Mouse (Mus musculus): ENCODE results near the gene Abca5.
A peak's percentile ranks its signal among the peaks of the same experiment; 100 is the strongest.
"Not testable (repeated sequence)": the region's sequence is repeated elsewhere in the genome, so short reads cannot be mapped to it uniquely, and the experiment has no call there.

Abca5 gene

DNA sequence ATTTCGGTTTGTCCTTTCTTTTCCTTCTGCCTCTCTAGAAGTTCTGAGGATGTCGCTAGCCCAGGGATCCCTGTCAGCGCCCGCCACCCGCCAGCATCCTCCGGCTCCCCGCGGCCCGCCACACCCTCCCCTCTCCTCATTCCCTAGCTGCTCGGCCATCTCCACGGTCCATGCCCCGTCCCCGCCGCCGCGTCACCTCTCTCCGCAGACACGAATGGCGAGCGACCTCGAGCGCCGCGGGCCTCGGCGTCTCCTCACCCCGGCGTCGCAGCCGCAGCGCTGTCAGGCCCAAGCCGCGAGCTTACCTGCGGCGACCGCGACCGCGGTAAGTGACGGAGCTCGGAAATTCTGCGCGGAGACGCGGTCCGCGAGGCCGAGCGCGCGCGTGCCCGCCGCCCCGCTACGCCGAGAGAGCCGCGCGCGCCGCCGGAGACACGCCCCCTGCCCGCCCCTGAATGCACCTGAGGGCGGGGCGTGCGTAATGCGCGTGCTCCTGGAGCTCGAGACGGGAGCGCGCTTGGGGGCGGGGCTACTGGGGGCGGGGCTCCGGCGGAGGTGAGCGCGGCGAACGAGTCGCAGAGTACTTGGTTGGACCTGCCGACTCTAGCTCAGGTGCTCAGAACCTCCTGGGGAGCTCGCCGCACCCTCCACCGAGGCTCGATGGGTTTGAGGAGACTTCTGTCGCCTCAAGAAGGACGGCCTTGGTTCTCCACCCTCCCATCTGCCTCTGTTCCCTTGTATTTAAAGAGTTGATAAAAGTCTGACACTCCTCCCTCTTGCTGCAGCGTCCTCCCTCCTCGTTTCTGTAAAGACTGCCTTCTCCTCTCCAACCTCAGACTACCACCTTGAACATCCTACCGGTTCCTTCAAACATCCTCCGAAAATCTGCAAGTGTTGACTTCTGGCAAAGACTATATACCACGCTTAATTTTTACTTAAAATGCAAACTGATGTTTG is at the start of gene Abca5:
TSS of gene Abca5 (minus strand) at position 428 of the 957 bp plus-strand sequence.
- DNase-seq: peak; percentile 50 to 57

DNA sequence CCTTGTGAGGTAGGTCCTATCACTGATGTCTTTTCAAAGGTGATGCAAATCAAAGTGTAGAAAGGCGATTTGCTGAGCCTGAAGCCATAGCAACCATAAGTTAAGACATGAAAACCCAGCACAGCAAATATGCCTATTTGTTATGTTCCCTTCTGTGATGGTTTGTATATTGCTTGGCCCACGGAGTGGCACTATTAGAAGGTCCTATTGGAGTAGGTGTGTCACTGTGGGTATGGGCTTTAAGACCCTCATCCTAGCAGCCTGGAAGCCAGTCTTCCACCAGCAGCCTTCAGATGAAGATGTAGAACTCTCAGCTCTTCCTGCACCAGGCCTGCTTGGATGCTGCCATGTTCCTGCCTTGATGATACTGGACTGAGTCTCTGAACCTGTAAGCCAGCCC is 48.0 kb upstream of the Abca5 start:
- no peak for DNase-seq

DNA sequence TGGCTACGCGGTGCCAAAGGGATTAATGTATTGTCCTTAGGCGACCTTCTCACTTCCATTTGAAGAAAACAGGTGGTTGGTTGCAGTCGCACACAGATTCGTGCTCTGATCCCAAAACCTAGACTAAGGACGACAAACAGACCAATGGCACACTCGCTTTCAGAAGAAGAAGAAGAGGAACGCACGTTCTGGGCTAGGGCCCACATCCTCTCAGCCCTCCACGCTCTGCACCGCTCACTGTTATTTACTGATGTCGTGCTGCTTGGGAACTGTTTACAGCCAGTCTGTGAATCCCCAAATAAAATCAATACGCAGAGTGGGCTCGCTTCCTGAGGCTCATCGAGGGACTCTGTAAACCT is 42.8 kb upstream of the Abca5 start:
- no peak for DNase-seq

DNA sequence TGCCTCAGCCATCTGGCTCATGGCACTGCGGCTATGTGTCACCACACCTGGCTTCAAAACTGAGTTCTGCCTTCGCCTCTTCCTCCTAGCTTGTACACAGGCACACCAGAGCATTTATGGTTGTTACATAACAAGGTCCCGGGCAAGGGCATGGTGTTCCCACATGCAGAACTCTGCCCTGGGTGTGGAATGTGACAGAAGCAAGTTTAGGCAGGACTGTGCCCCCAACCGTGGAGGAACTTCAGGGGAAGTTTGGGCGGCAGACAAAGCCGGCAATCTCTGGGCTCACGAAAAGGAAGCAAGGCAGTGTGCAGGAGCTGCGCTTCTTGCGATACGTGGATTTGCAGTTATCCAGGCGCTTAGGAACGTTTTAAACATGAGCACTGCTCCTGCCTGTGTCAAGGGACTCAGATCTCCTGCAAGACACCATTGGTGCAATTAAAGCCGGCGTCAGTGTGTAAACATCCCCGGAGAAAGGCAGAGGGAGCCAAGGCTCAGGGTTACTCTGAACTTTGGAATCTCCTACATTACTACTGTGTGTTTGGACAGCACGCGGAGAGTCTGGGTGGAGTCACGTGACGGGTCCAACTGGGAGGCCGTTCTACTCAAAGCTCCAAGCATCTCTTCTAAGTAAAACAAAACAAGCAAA is 42.3 kb upstream of the Abca5 start:
- no peak for DNase-seq

DNA sequence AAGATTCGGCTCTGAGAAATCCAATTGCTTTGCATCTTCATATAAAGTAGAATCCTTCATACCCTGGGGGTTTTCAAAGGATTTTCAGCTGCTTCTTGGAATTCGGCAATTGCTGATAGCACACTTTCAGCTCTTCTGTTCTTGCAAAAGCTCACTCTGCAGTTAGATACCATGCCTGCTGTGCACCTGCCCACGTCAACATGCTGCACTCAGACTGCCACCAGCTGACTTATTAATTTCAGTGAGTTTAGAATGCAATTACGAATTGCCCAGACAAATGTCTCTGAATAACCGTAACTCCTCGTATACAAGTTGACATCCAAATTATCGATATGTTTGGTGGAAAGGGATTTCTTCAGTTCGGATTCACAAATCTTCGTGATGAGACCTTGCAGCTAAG is 36.5 kb upstream of the Abca5 start:
- no peak for DNase-seq

DNA sequence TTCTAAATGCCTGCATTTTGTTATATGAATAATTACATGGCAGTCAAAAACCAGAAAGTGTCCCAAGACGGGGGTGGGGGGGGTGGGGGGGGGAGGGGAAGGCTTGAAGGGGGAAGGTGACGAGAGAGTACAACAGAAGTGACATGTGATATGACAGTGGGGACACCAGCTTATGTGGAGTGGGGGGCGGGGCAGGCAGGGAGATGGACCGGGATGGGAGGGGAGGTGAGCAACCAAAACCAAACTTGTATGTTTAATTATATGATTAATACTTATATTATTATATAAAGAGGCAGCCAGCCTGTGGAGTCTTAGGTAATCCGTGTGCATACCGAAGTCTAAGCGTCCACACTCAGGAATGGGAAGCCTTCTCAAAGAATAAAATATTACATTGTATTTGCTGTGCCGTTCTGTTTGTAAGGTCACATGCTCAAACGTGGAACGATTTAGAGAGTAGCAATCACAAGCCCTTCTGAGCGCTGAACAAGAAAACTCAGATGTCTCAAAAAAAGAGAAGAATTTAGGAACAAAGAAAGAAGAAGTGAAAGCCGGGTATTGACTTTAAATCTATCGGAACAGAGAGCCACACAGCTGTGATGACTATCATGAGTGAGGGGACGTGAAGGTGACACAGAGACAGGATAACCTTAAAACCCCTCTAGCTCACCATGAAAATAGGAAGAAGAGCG is 34.9 kb upstream of the Abca5 start:
- DNase-seq: no peak

DNA sequence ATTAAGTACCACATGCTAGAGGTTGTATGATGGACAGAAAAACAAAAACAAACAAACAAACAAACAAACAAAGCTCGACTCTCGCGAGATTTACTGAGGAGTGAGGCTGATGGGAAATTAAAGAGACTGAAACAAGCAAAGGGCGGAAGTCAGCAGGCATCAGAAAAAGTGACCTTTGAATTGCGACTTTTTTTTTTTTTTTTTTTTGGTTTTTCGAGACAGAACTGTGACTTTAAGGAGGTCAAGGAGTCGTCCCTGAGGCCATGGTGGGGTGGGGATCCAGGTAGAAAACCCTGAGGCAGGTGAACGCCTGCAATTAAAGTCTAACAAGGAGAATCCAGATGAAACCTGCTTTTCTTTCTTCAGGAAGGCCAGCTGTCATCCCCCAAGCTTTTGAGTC is 34.3 kb upstream of the Abca5 start:
- DNase-seq: no peak

DNA sequence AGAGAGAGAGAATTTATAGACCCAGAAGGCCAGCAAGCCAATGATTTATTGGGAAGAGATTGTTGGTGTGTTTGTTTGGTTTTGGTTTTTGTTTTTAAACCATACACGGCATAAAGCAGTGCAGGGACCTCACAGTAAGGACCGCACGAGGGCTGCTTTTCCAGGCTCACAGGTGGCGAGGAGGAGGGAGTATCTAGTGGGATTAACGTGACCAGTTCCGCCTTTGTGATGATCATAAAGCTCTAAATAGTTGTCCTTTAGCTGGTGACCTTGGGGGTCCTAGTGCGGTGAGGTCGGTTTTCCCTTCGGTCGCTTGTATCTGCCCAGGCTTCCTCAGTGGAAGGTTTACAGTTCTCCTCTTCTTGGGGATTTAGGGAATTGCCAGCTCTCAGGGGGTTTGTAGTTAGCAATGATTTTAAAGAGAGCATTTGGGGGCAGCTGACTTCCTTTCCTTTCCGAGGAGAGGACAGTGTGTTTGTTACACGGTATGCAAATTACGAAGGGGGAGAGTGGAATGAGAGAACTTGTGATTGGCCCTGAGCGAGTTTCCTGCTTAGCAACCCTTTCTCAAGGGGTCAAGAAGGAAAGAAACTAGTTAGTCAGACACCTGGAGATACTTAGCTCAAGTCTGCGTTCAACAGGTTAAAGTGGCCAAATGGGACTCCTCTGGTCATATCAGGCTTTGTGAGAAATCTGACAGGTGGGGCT is 31.9 kb upstream of the Abca5 start:
- no peak for DNase-seq

DNA sequence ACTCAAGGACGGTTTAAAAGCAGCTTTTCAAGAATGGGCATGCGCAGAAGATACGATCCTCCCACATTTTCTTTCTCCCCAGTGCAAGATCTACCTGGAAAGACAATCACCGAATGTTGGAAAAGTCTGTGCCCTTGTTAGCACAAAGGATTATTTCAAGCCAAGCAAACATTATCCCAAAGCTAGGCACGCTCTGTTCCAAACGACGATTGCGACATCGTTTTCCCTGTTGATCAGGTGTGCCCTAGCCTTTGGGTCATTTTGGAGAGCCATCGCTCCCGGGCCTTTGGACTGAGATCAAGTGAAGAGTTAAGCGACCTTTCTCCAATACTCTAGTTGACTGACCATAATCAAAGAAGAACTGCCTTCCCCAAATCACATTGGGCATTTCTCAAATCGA is 30.1 kb upstream of the Abca5 start:
- DNase-seq: no peak

DNA sequence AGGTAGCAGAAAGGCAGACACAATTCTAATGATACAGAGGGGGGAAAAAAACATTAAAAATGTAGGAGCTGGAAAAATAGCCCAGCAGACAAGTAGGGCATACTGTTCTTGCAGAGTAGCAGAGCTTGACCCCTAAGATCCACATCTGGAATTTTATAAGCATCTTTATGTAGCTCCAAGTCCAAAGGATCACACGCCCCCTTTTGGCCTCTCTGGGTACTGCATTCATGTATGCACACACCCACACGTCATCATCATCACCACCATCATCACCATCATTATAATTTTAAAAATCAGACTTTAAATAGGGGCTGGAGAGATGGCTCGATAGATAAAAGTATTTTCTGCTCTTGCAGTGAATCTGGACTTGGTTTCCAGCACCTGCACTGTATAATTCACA is 29.4 kb upstream of the Abca5 start:
- DNase-seq: no peak

DNA sequence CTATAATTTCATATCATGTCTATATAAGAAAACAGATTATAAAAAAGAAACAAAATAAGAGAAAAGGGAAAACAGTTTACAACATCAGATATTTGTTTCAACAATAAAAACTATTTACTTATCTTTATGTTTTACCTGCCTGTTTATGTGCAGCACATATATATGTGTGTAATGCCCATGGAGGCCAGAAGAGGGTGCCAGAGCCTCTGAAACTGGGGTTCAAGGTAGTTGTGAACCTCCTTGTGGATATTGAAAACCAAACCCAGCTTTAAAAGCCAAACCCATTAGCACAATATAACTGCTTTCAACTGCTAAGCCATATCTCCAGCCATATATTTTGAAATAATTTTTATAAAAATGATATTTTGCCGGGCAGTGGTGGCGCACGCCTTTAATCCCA is 27.5 kb upstream of the Abca5 start:
- peak; percentile 12 to 32 for DNase-seq

DNA sequence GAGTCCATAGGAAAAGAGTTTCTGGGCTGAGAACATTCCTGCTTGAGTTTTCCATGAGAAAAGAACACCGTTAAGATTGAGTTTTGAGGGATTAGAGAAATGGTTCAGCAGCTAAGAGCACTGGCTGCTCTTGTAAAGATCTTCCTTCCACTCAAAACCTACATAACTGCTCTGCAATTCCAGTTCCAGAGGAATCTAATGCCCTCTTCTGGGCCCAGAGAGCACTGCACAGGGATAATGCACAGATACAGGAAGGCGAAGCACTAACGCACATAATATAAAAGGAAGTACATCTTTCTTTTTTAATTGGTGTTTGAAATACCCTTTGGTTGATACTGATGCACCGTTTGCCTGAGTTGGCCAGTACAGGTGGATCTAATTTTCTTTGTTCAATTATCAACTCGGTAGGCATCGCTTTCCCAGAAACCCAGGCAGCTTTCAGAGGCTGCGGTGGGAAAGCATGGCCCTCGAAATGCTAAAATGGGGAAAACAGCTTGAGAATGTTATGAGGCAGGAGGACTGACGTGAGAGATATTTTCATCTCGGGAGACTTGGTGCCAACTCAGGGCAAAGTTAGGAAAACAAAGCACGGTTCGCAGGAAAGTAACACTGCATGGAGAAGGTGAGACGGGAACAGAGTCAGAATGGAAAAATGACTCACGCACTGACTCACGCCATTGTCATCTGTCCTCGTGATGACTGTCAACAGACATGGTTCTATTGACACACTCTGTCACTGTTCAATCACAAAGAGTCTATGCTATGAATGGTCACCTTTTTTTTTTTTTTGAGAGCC is 20.4 kb upstream of the Abca5 start:
- no peak for DNase-seq

DNA sequence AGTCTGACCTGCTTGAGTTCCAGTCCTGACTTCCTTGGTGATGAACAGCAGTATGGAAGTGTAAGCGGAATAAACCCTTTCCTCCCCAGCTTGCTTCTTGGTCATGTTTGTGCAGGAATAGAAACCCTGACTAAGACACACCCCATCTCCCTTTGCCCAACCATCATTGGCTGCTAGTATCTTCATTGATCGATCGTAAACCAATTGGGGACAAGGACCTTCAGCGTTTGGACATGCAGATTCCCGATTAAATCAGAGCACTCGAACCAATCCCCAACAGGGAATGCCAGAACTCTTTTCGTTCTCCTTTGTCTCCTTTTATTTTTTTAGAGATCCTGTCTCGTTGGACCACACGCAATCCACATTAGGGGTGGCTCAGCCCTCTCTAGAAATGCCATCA is 17.6 kb upstream of the Abca5 start:
- DNase-seq: not testable (repeated sequence)

DNA sequence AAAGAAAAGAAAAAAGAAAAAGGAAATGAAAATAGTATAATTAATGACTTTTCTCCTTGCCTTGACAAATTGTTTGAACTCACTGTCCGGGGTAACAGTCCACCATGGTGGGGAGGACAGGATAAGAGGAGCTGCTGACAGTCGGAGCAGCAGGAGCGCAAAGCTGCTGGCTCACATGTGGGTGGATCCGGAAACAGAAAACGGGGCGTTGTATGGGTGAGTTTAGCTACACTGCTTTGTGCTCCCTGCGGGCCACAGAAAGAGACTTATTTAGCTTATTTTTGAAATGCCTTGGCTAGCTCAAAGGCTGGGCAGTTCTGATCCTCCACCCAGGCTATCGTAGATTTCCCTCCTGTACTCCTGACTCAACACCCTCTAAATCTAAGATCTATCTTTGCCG is 16.7 kb upstream of the Abca5 start:
- DNase-seq: no peak

DNA sequence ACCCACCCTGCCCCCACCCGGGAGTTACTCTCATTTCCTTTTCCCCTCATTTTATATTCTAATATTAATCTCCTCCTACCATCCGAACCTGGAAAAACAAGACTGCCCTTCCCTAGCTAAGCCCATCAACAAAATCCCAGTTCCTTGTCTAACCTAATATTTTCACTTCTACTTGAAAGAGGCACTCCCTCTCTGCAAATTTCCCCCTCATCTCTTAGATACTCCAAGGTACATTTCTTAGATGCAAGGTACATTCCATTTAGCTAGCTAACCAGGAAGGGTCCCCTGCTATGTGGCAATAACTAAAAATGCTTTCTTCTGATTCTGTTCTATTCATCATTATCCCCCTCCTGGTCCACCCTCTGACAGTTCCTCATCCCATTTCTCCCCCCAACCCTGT is 10.7 kb upstream of the Abca5 start:
- no peak for DNase-seq

DNA sequence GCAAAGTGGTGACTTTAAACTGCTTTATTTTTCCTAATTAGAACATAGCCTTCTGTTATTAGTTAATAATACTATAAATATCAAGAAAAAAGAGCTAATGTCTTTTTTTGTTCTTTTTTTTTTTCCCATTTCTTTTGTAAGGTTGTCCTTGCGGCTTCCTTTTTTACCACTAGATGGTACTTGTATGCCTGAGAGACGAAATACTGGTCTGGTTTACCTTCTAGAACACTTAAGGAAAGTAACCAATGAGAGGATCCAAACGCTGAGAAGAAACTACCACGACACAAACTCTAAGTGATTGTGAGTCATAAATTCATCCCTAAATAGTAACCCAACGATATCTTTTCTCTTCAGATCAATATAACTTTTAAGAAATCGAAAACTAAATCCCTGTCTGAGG is 10.3 kb upstream of the Abca5 start:
- DNase-seq: no peak

DNA sequence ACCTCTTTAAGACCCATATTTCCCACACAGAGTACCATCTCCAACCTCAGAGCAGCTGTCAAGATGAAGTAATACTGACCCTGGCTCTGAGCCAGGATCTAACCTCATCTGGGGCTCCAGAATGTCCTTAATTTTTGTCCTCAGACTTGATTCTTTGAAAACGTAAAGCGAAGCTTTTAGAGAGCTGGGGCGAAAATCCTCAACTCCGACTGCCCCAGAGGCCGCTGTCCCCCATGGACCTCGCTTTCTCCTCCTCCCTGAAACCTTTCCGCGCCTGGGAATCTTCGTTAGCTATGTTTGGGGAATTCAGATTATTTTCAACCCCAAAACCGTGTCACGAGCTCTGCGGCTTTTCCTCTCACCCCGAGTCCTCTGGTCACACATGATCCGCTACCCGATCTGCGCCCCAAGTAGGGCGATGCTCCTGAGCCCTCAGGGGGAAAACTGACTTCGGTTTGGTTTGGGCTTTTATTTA is 665 bp downstream of the Abca5 start:
- DNase-seq: no peak

DNA sequence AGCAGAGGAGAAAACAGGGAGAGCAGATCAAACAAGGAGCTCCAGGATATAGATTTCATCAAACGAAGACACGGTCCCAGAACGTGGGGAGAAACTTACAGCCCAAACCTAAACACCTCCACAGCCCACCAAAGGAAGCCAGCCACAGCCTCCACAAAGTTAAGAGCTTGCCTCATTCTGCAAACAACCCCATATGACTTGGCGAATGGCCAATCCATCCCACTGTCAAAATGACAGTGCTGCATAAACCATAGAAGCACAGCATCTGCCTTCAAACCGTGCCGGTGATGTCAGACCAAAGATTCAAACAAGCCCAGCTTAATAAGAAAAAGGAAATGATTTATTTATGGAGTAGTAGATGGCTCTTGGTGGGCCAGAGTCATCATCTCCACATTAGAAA is 7.4 kb downstream of the Abca5 start:
- DNase-seq: no peak

DNA sequence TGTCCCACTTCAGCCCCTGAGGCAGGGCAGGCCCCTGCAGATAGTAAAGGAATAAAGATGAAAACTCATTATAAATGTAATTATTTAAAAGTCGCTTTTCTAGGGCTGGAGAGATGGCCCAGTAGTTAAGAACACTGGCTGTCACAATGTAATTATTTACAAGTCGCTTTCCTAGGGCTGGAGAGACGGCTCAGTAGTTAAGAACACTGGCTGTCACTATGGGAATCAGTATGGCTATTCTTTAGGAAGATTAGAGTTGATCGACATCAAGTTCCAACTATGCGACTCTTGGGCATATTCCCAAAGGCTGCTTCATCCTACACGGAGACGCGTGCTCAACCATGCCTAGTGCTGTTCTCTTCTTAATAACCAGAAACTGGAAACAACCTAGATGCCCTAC is 15.2 kb downstream of the Abca5 start:
- DNase-seq: no peak

DNA sequence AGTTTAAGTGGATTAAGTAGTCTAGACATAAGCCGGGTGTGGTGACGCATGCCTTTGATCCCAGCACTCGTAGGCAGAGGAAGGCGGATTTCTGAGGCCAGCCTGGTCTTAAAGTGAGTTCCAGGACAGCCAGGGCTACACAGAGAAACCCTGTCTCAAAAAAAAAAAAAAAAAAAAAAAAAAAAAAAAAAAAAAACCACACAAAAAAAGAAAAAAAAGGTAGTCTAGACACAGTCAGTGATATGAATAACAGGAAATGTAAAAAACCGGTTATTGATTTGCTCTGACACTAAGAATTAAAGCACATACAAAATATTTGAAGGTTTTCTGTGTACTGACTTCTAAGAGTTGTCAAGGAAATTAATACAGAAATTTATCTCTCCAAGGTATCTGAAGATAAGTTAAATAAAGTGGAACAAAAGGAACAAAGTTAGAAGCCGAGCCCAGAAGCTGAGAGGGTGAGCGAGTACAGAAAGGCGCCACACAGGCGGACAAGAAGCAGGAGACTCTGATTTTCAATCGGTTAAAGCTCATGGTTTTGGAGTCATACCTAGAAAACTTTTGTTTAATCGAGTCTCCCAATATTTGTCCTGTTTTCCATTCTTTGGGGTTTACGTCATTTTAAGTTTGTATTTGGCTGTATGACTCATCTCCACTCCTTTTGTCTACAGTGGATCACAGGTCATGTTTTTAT is 30.9 kb downstream of the Abca5 start:
- DNase-seq: no peak

DNA sequence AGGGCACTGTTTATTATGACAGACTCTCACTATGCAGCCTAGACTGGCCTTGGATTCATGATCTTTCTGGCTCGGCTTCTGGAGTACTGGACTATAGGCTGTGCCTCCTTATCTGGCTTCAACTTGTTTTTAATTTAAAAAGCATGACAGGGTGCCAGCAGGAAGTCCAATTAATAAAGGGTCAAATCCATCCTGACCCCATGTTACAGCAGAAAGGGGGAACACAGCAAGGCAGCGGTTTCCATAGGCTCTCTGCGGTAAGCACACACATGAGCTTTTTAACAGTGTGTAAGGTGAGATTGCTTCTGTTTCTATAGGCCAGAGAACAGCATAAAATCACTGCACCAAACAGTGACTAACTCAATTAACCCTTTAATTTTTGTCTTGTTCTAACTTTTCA is 34.1 kb downstream of the Abca5 start:
- DNase-seq: no peak
